ENCODE assay signal across 8 mouse cellular contexts in the genomic region with DNA sequence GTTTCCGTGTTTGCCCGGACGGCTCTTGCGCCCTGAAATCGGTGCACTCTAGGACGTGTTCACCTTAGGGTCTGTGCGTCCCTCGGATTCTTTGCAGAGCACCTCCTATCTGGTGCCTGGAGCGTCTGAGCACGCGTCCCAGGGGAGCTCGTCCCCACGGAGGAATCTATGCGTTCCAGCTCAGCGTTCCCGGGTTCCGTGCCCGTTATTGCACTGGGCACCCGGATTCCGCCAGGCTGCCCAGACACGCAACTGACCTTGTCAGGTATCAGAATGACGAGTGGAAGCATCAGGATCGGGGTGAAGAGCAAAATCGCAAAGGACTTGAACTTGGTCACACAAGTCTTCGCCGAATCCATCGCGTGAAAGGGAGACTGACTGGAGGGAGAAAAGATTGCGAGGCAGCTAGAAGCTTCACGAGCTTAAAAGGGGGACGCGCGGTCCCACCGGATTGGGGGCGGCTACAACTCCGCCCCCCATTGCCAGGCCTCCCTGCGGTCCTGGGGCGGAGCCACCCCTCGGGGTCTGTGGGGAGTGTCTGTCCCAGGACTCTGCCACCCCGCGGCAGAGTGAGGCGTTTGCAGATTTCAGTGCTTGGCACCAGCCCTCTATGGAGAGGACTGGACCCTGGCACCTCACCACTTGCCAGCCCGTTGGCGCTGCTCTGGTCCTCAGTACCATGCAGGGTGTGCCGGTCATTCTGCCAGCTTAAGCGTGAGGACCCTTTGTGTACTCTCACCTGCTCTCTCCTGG. TPM values are rescaled to one million over a fixed set of nuclear protein-coding genes. Genes with fewer than 3 reads are reported as not detected.
DNase-seq lines count a peak whose midpoint lies in the region; ATAC-seq and TF ChIP-seq lines count a peak whose summit lies in the region.

No protein-coding gene starts in this region.

- H3K36me3 ChIP-seq in ES-Bruce4 (ENCODE audit: control insufficient read depth, insufficient read depth, low read length, poor library complexity, severe bottlenecking): no peaks in the 10 kb centered on the region
- H3K36me3 ChIP-seq in forebrain, embryonic 12.5 days (replicated peaks): no peaks in the 10 kb centered on the region
- H3K36me3 ChIP-seq in liver, embryonic 16.5 days (ENCODE audit: control insufficient read depth, insufficient read depth): no peaks in the 10 kb centered on the region
- no peaks in the 10 kb centered on the region for H3K36me3 ChIP-seq in neural tube, embryonic 14.5 days (ENCODE audit: control insufficient read depth, insufficient read depth, low read length)

- TF ChIP-seq CTCF in ES-Bruce4 (IDR thresholded peaks at IDR 0.05; ENCODE audit: low read depth, low read length): peak; percentile 46

- WGBS in forebrain, embryonic 12.5 days: 1% methylated on average over 46 of the region's 46 CpGs
- 1% methylated on average over 46 of the region's 46 CpGs for WGBS in liver, embryonic 16.5 days (ENCODE audit: insufficient replicate concordance)
- WGBS in neural tube, embryonic 14.5 days: 1% methylated on average over 46 of the region's 46 CpGs

- no peak for TF ChIP-seq POLR2A in ES-Bruce4 (IDR thresholded peaks at IDR 0.05; ENCODE audit: insufficient read depth, low read length)

- no peak overlapping the region for H3K27ac ChIP-seq in ES-Bruce4 (ENCODE audit: insufficient read depth, low read length)
- no peak overlapping the region for H3K27ac ChIP-seq in forebrain, embryonic 12.5 days
- no peak overlapping the region for H3K27ac ChIP-seq in liver, embryonic 16.5 days (ENCODE audit: low read length)
- H3K27ac ChIP-seq in neural tube, embryonic 14.5 days (ENCODE audit: low read depth, low read length): no peak overlapping the region

- H3K27me3 ChIP-seq in ES-Bruce4 (ENCODE audit: control insufficient read depth, insufficient read depth, low read length, poor library complexity, severe bottlenecking): no peaks in the 10 kb centered on the region
- peaks cover 64% of the 10 kb centered on the region for H3K27me3 ChIP-seq in forebrain, embryonic 12.5 days
- H3K27me3 ChIP-seq in liver, embryonic 16.5 days (ENCODE audit: control insufficient read depth, insufficient read depth, low read depth, low read length): peaks cover 28% of the 10 kb centered on the region
- peaks cover 15% of the 10 kb centered on the region for H3K27me3 ChIP-seq in neural tube, embryonic 14.5 days (ENCODE audit: control insufficient read depth, insufficient read depth, low read length)

- H3K4me3 ChIP-seq in ES-Bruce4 (ENCODE audit: low read depth, low read length): peak overlapping the region; percentile 78
- H3K4me3 ChIP-seq in forebrain, embryonic 12.5 days (replicated peaks): peak overlapping the region; percentile 42
- peak overlapping the region; percentile 38 for H3K4me3 ChIP-seq in liver, embryonic 16.5 days (ENCODE audit: low read depth, low read length)
- H3K4me3 ChIP-seq in neural tube, embryonic 14.5 days (ENCODE audit: low read depth, low read length): peak overlapping the region; percentile 37

- peak; percentile 89 for ATAC-seq in forebrain, embryonic 12.5 days (ENCODE audit: low FRiP score)
- ATAC-seq in liver, embryonic 16.5 days (ENCODE audit: low read depth): no peak
- ATAC-seq in neural tube, embryonic 14.5 days (ENCODE audit: low read depth): peak; percentile 88

- no peak for TF ChIP-seq EP300 in ES-Bruce4 (IDR thresholded peaks at IDR 0.05; ENCODE audit: insufficient read depth, low read depth, low read length)

- intact Hi-C loops in heart, postnatal 14 days (cut with DNase I): no loop called here

- peak overlapping the region; percentile 78 for H3K4me2 ChIP-seq in forebrain, embryonic 12.5 days
- peak overlapping the region; percentile 55 for H3K4me2 ChIP-seq in liver, embryonic 16.5 days (ENCODE audit: low read depth, low read length)
- H3K4me2 ChIP-seq in neural tube, embryonic 14.5 days (ENCODE audit: low read depth, low read length): peak overlapping the region; percentile 79

- no peaks in the 10 kb centered on the region for H3K9me3 ChIP-seq in ES-Bruce4 (replicated peaks; ENCODE audit: control insufficient read depth, insufficient read depth, low read length, poor library complexity, severe bottlenecking)
- no peaks in the 10 kb centered on the region for H3K9me3 ChIP-seq in forebrain, embryonic 12.5 days
- no peaks in the 10 kb centered on the region for H3K9me3 ChIP-seq in liver, embryonic 16.5 days (replicated peaks; ENCODE audit: control insufficient read depth, low read length)
- H3K9me3 ChIP-seq in neural tube, embryonic 14.5 days (ENCODE audit: control insufficient read depth, low read length): no peaks in the 10 kb centered on the region

- peak; percentile 39 for DNase-seq in c-Kit-positive CD71-negative TER-119-negative erythroid progenitor cells, embryonic 14.5 days (ENCODE audit: low read depth)
- DNase-seq in heart, postnatal 14 days: peak; percentile 22 to 40
- peak; percentile 71 to 79 for DNase-seq in kidney, postnatal 4 days
- DNase-seq in thymus, postnatal 10 days (ENCODE audit: low spot score in 2 of 2): peak; percentile 36 to 50

- H3K9ac ChIP-seq in ES-Bruce4 (ENCODE audit: low read depth, poor library complexity, severe bottlenecking): peak overlapping the region; percentile 31
- peak overlapping the region; percentile 30 for H3K9ac ChIP-seq in forebrain, embryonic 12.5 days
- H3K9ac ChIP-seq in liver, embryonic 16.5 days (ENCODE audit: low read depth, low read length): no peak overlapping the region
- H3K9ac ChIP-seq in neural tube, embryonic 14.5 days (replicated peaks; ENCODE audit: low read depth, low read length): peak overlapping the region; percentile 47; the same call in 1 of the 2 replicates

- no peaks in the 10 kb centered on the region for H3K4me1 ChIP-seq in ES-Bruce4 (ENCODE audit: control insufficient read depth, insufficient read depth, low read length)
- peaks cover 21% of the 10 kb centered on the region for H3K4me1 ChIP-seq in forebrain, embryonic 12.5 days
- H3K4me1 ChIP-seq in liver, embryonic 16.5 days (ENCODE audit: control insufficient read depth, low read depth, low read length): no peaks in the 10 kb centered on the region
- peaks cover 12% of the 10 kb centered on the region; the same call in 1 of the 2 replicates for H3K4me1 ChIP-seq in neural tube, embryonic 14.5 days (ENCODE audit: control insufficient read depth, insufficient read depth, low read length)

RNA-seq across cellular contexts. Expression of a gene that starts 0.6 kb away (rescaled TPM):
- polyA plus RNA-seq in ES-Bruce4 (2011; ENCODE audit: insufficient read depth, insufficient read length, low read depth, missing spikeins): 0.31 and 1.4 TPM in 2 replicates
- not detected in 2 replicates for polyA plus RNA-seq in forebrain, embryonic 12.5 days (2016; fragmentation: Nextera tagmentation; extraction: Ambion mirVana)
- not detected for total RNA-seq in heart, postnatal 14 days (2021)
- polyA plus RNA-seq in liver, embryonic 16.5 days (2015; fragmentation: Nextera tagmentation; extraction: Ambion mirVana): not detected in 2 replicates
- 0.76 and 1.8 TPM in 2 replicates for polyA plus RNA-seq in neural tube, embryonic 14.5 days (2014; fragmentation: Nextera tagmentation; extraction: Ambion mirVana)

RNA-seq across cellular contexts. Expression of a gene that starts 35.0 kb away (rescaled TPM):
- polyA plus RNA-seq in ES-Bruce4 (2011; ENCODE audit: insufficient read depth, insufficient read length, low read depth, missing spikeins): 8.2 and 9.0 TPM in 2 replicates
- 1.6 TPM in 2 replicates for polyA plus RNA-seq in forebrain, embryonic 12.5 days (2016; fragmentation: Nextera tagmentation; extraction: Ambion mirVana)
- 10 to 100 TPM in 1 of 2 experiments, 1 to 10 TPM in 1; 8.9 to 10.7 TPM for total RNA-seq in heart, postnatal 14 days (2021)
- 2.7 and 3.4 TPM in 2 replicates for polyA plus RNA-seq in liver, embryonic 16.5 days (2015; fragmentation: Nextera tagmentation; extraction: Ambion mirVana)
- polyA plus RNA-seq in neural tube, embryonic 14.5 days (2014; fragmentation: Nextera tagmentation; extraction: Ambion mirVana): 1.4 and 1.6 TPM in 2 replicates

RNA-seq across cellular contexts. Expression of a gene that starts 47.9 kb away (rescaled TPM):
- polyA plus RNA-seq in ES-Bruce4 (2011; ENCODE audit: insufficient read depth, insufficient read length, low read depth, missing spikeins): not detected in 2 replicates
- polyA plus RNA-seq in forebrain, embryonic 12.5 days (2016; fragmentation: Nextera tagmentation; extraction: Ambion mirVana): not detected in 2 replicates
- total RNA-seq in heart, postnatal 14 days (2021): not detected
- polyA plus RNA-seq in liver, embryonic 16.5 days (2015; fragmentation: Nextera tagmentation; extraction: Ambion mirVana): not detected in 2 replicates
- polyA plus RNA-seq in neural tube, embryonic 14.5 days (2014; fragmentation: Nextera tagmentation; extraction: Ambion mirVana): not detected in 2 replicates

RNA-seq across cellular contexts. Expression of a gene that starts 51.0 kb away (rescaled TPM):
- polyA plus RNA-seq in ES-Bruce4 (2011; ENCODE audit: insufficient read depth, insufficient read length, low read depth, missing spikeins): 25.3 and 25.7 TPM in 2 replicates
- 54.8 and 55.8 TPM in 2 replicates for polyA plus RNA-seq in forebrain, embryonic 12.5 days (2016; fragmentation: Nextera tagmentation; extraction: Ambion mirVana)
- total RNA-seq in heart, postnatal 14 days (2021): 10 to 100 TPM in 1 of 2 experiments, 1 to 10 TPM in 1; 9.1 to 11.9 TPM
- 10.6 and 11.1 TPM in 2 replicates for polyA plus RNA-seq in liver, embryonic 16.5 days (2015; fragmentation: Nextera tagmentation; extraction: Ambion mirVana)
- polyA plus RNA-seq in neural tube, embryonic 14.5 days (2014; fragmentation: Nextera tagmentation; extraction: Ambion mirVana): 54.9 and 55.6 TPM in 2 replicates

RNA-seq across cellular contexts. Expression of a gene that starts 59.0 kb away (rescaled TPM):
- 101 and 110 TPM in 2 replicates for polyA plus RNA-seq in ES-Bruce4 (2011; ENCODE audit: insufficient read depth, insufficient read length, low read depth, missing spikeins)
- 139 and 143 TPM in 2 replicates for polyA plus RNA-seq in forebrain, embryonic 12.5 days (2016; fragmentation: Nextera tagmentation; extraction: Ambion mirVana)
- total RNA-seq in heart, postnatal 14 days (2021): 10 to 100 TPM; 40.3 to 43.6 TPM
- 66.4 and 68.5 TPM in 2 replicates for polyA plus RNA-seq in liver, embryonic 16.5 days (2015; fragmentation: Nextera tagmentation; extraction: Ambion mirVana)
- 147 and 158 TPM in 2 replicates for polyA plus RNA-seq in neural tube, embryonic 14.5 days (2014; fragmentation: Nextera tagmentation; extraction: Ambion mirVana)
